Mouse (Mus musculus): ENCODE measurements around the gene Pck2. TPM values are rescaled to one million over a fixed set of nuclear protein-coding genes. Genes with fewer than 3 reads are reported as not detected.

Pck2 gene
- total and polyA plus RNA-seq, 3 experiments: 9.0 to 13.3 (median 9.4) TPM

DNA sequence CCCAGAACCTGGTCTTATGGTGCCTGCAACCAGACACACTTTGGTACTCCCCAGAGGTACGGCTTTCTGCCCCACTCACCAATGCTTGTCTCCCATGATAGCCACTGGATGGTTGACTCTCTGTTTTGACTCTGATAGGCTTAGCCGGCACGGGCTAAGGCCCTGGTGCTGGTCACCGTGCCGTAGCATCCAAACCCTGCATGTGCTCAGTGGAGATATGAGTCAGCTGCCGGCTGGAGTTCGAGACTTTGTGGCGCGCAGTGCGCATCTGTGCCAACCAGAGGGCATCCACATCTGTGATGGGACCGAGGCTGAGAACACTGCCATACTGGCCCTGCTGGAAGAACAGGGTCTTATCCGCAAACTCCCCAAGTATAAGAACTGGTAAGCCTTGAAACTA is 2.2 kb downstream of the Pck2 start:
- intact Hi-C loops (cut with DNase I): no loop called here

DNA sequence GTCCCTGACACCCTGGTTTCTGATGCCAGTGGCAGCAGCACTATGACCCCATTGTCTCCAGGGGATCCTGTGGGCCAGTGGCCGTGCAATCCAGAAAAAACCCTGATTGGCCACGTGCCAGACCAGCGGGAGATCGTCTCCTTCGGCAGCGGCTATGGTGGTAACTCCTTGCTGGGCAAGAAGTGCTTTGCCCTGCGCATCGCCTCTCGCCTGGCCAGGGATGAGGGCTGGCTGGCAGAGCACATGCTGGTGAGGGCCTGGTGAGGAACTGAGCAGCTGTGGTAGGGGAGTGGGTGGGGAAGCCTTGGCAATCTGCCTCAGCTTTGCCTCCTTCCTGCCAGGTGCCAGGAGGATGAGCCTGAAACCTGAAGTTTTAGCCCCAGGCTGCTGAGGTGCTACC is 4.3 kb downstream of the Pck2 start:
- H3K4me1 ChIP-seq (ENCODE audit: control insufficient read depth, insufficient read depth, low read length): peaks cover 1% of the 10 kb centered on the region
- intact Hi-C loops (cut with DNase I): no loop called here
- 61% methylated on average over 9 of the region's 9 CpGs for WGBS
- H3K4me3 ChIP-seq: no peak overlapping the region
- H3K27me3 ChIP-seq (ENCODE audit: control insufficient read depth, insufficient read depth, low read length): no peaks in the 10 kb centered on the region
- H3K79me2 ChIP-seq (replicated peaks; ENCODE audit: control insufficient read depth, insufficient read depth, low read length): no peaks in the 10 kb centered on the region
- H3K36me3 ChIP-seq (ENCODE audit: control insufficient read depth, insufficient read depth, low read length): peaks cover under 1% of the 10 kb centered on the region; the same call in 1 of the 2 replicates
- no peak for DNase-seq
- no peak overlapping the region for H3K9ac ChIP-seq (ENCODE audit: low read depth, low read length)
- TF ChIP-seq POLR2A (IDR thresholded peaks at IDR 0.05; ENCODE audit: insufficient read depth, low read depth, low read length): no peak
- TF ChIP-seq EP300 (IDR thresholded peaks at IDR 0.05; ENCODE audit: insufficient read depth, low read depth, low read length): no peak
- TF ChIP-seq CTCF (IDR thresholded peaks at IDR 0.05): no peak
- H3K27ac ChIP-seq: no peak overlapping the region

More for the DNA sequence above, 2.2 kb downstream of the Pck2 start:
- DNase-seq: no peak
- WGBS: 98% methylated on average over 12 of the region's 12 CpGs
- Histone ChIP-seq H3K9ac (ENCODE audit: low read depth, low read length) (no peak overlapping the region), H3K36me3 (ENCODE audit: control insufficient read depth, insufficient read depth, low read length) (no peaks in the 10 kb centered on the region), H3K4me3 (no peak overlapping the region), H3K4me1 (ENCODE audit: control insufficient read depth, insufficient read depth, low read length) (peaks cover 1% of the 10 kb centered on the region), H3K27ac (no peak overlapping the region), H3K79me2 (replicated peaks; ENCODE audit: control insufficient read depth, insufficient read depth, low read length) (no peaks in the 10 kb centered on the region), H3K27me3 (ENCODE audit: control insufficient read depth, insufficient read depth, low read length) (no peaks in the 10 kb centered on the region)
- TF ChIP-seq EP300 (IDR thresholded peaks at IDR 0.05; ENCODE audit: insufficient read depth, low read depth, low read length): no peak
- TF ChIP-seq CTCF (IDR thresholded peaks at IDR 0.05): no peak
- TF ChIP-seq POLR2A (IDR thresholded peaks at IDR 0.05; ENCODE audit: insufficient read depth, low read depth, low read length): no peak

DNA sequence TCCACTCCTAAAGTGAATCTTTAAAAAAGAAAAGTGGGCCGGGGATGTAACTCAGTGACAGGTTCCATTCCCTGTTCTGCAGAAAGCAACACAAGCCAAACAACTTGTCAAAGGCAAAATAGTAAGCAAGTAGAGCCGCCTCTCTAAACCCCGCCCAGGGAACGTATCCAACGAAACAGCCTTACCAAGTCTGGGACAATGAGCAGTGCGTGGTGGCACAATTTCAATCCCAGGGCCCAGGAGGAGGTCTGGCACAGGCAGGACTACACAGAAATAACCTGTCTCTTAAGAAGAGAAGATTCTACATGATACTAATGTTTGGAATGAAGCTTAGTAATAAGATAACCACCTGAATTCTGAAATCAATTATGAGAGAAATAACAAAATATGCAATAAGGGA is 10.1 kb downstream of the Pck2 start:
- Histone ChIP-seq H3K36me3 (ENCODE audit: control insufficient read depth, insufficient read depth, low read length) (peaks cover 3% of the 10 kb centered on the region; the same call in 1 of the 2 replicates), H3K4me3 (no peak overlapping the region), H3K79me2 (replicated peaks; ENCODE audit: control insufficient read depth, insufficient read depth, low read length) (no peaks in the 10 kb centered on the region), H3K4me1 (ENCODE audit: control insufficient read depth, insufficient read depth, low read length) (no peaks in the 10 kb centered on the region; the same call in 1 of the 2 replicates), H3K27me3 (ENCODE audit: control insufficient read depth, insufficient read depth, low read length) (no peaks in the 10 kb centered on the region), H3K9ac (ENCODE audit: low read depth, low read length) (no peak overlapping the region), H3K27ac (no peak overlapping the region)
- DNase-seq: no peak
- no peak for TF ChIP-seq EP300 (IDR thresholded peaks at IDR 0.05; ENCODE audit: insufficient read depth, low read depth, low read length)
- no peak for TF ChIP-seq POLR2A (IDR thresholded peaks at IDR 0.05; ENCODE audit: insufficient read depth, low read depth, low read length)
- no peak for TF ChIP-seq CTCF (IDR thresholded peaks at IDR 0.05)
- WGBS: 74% methylated on average over 6 of the region's 6 CpGs
- intact Hi-C loops (cut with DNase I): no loop called here

DNA sequence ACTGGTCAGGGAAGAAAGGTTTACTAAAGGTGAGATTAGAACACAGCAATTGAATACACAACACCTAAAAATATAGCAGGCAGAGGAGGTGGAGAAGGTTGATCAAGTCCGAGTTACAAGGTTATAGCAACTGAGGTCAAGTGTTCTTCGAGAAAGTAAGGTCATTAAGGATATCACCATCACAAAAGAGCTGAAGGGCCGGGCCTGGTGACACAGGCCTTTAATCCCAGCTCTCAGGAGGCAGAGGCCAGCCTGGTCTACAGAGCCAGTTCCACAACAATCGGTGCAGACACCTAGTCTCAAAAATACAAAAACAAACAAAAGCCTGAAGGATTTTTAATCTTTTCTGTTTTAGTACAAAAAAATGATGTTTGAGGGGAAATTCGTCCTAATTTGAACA is 11.3 kb downstream of the Pck2 start:
- Histone ChIP-seq H3K36me3 (ENCODE audit: control insufficient read depth, insufficient read depth, low read length) (peaks cover 3% of the 10 kb centered on the region; the same call in 1 of the 2 replicates), H3K4me1 (ENCODE audit: control insufficient read depth, insufficient read depth, low read length) (no peaks in the 10 kb centered on the region; the same call in 1 of the 2 replicates), H3K79me2 (replicated peaks; ENCODE audit: control insufficient read depth, insufficient read depth, low read length) (no peaks in the 10 kb centered on the region), H3K4me3 (no peak overlapping the region), H3K9ac (ENCODE audit: low read depth, low read length) (no peak overlapping the region), H3K27me3 (ENCODE audit: control insufficient read depth, insufficient read depth, low read length) (no peaks in the 10 kb centered on the region), H3K27ac (no peak overlapping the region)
- no peak for TF ChIP-seq POLR2A (IDR thresholded peaks at IDR 0.05; ENCODE audit: insufficient read depth, low read depth, low read length)
- TF ChIP-seq EP300 (IDR thresholded peaks at IDR 0.05; ENCODE audit: insufficient read depth, low read depth, low read length): no peak
- TF ChIP-seq CTCF (IDR thresholded peaks at IDR 0.05): no peak
- intact Hi-C loops (cut with DNase I): no loop called here
- no peak for DNase-seq
- WGBS: 78% methylated on average over 5 of the region's 5 CpGs

DNA sequence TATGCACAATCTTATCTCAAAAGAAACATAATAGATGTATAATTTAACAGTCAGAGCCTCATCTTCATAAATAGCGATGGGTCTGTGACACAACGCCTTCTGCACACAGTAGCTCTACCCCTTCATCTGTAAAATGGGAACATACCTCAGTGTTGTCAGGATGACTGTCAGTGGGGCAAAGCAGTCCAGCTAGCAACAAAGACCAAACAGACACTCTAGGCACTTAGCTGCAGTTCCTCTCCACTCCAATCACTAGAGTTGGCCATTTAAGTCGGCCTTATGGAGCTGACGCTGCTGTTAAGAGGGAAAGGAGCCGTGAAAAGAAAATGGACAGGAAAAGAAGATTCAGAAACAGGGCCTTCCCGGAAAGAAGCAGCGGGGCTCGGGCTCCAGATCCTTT is 11.7 kb downstream of the Pck2 start:
- no peak for DNase-seq
- H3K27me3 ChIP-seq (ENCODE audit: control insufficient read depth, insufficient read depth, low read length): no peaks in the 10 kb centered on the region
- no peaks in the 10 kb centered on the region for H3K79me2 ChIP-seq (replicated peaks; ENCODE audit: control insufficient read depth, insufficient read depth, low read length)
- H3K36me3 ChIP-seq (ENCODE audit: control insufficient read depth, insufficient read depth, low read length): peaks cover 3% of the 10 kb centered on the region; the same call in 1 of the 2 replicates
- TF ChIP-seq POLR2A (IDR thresholded peaks at IDR 0.05; ENCODE audit: insufficient read depth, low read depth, low read length) (no peak), EP300 (IDR thresholded peaks at IDR 0.05; ENCODE audit: insufficient read depth, low read depth, low read length) (no peak), CTCF (IDR thresholded peaks at IDR 0.05) (no peak)
- WGBS: 91% methylated on average over 8 of the region's 8 CpGs
- H3K4me3 ChIP-seq: no peak overlapping the region
- intact Hi-C loops (cut with DNase I): no loop called here
- no peak overlapping the region for H3K27ac ChIP-seq
- no peak overlapping the region for H3K9ac ChIP-seq (ENCODE audit: low read depth, low read length)
- no peaks in the 10 kb centered on the region; the same call in none of the 2 replicates for H3K4me1 ChIP-seq (ENCODE audit: control insufficient read depth, insufficient read depth, low read length)

DNA sequence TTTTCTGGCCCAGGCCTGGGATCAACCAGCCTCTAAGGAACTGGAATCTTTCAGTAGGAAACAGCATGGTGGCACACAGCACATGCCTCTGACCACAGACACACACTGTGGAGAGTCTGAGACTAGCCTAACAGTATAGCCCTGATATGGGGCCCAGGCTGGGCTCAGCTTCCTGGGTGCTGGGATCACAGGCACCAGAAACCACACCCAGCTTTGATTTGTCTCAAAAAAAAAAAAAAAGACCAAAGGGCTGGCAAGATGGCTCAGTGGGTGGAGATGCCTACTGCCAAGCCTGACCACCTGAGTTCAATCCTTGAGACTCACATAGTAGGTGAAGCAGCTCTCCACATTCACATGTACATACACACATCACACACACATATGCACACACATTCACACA is 14.6 kb downstream of the Pck2 start:
- Histone ChIP-seq H3K9ac (ENCODE audit: low read depth, low read length) (no peak overlapping the region), H3K4me3 (no peak overlapping the region), H3K36me3 (ENCODE audit: control insufficient read depth, insufficient read depth, low read length) (no peaks in the 10 kb centered on the region), H3K27ac (no peak overlapping the region), H3K27me3 (ENCODE audit: control insufficient read depth, insufficient read depth, low read length) (no peaks in the 10 kb centered on the region), H3K4me1 (ENCODE audit: control insufficient read depth, insufficient read depth, low read length) (no peaks in the 10 kb centered on the region; the same call in 1 of the 2 replicates), H3K79me2 (replicated peaks; ENCODE audit: control insufficient read depth, insufficient read depth, low read length) (no peaks in the 10 kb centered on the region)
- intact Hi-C loops (cut with DNase I): no loop called here
- TF ChIP-seq POLR2A (IDR thresholded peaks at IDR 0.05; ENCODE audit: insufficient read depth, low read depth, low read length) (no peak), EP300 (IDR thresholded peaks at IDR 0.05; ENCODE audit: insufficient read depth, low read depth, low read length) (no peak), CTCF (IDR thresholded peaks at IDR 0.05) (no peak)
- no peak for DNase-seq
